Mouse (Mus musculus): ENCODE measurements around the gene Vat1l. TPM values are rescaled to one million over a fixed set of nuclear protein-coding genes. Genes with fewer than 3 reads are reported as not detected.

Gene Vat1l
- total RNA-seq, 1 experiment, result 2.4 TPM

GRCm38 (mm10) chr8:114418904-114419303, 213.5 kb downstream of the Vat1l start:
- TF ChIP-seq CHD2 (IDR thresholded peaks at IDR 0.05; ENCODE audit: low read depth, low read length) (no peak), ZC3H11A (IDR thresholded peaks at IDR 0.05; ENCODE audit: borderline replicate concordance, low read depth, low read length) (no peak), HCFC1 (IDR thresholded peaks at IDR 0.05; ENCODE audit: borderline replicate concordance, insufficient read depth, low read length) (no peak), MAFK (IDR thresholded peaks at IDR 0.05; ENCODE audit: insufficient read depth, low read depth, low read length) (no peak), ZNF384 (IDR thresholded peaks at IDR 0.05; ENCODE audit: low read depth, low read length) (no peak)
- no peak for DNase-seq (ENCODE audit: low read depth, low spot score)

GRCm38 (mm10) chr8:114421544-114421943, 216.1 kb downstream of the Vat1l start:
- H3K27ac ChIP-seq (ENCODE audit: insufficient read depth, low read depth, low read length, poor library complexity, severe bottlenecking), result no peak overlapping the region
- H3K4me3 ChIP-seq (ENCODE audit: insufficient read depth in 1 of 2, low read depth in 1 of 2, low read length in 2 of 2, poor library complexity in 1 of 2, severe bottlenecking in 1 of 2), result no peak overlapping the region
- no peaks in the 10 kb centered on the region for H3K9me3 ChIP-seq (ENCODE audit: control insufficient read depth, insufficient read depth, low read depth, low read length)
- TF ChIP-seq ZC3H11A (IDR thresholded peaks at IDR 0.05; ENCODE audit: borderline replicate concordance, low read depth, low read length) (no peak), HCFC1 (IDR thresholded peaks at IDR 0.05; ENCODE audit: borderline replicate concordance, insufficient read depth, low read length) (no peak), MAFK (IDR thresholded peaks at IDR 0.05; ENCODE audit: insufficient read depth, low read depth, low read length) (no peak), CHD2 (IDR thresholded peaks at IDR 0.05; ENCODE audit: low read depth, low read length) (no peak), ZNF384 (IDR thresholded peaks at IDR 0.05; ENCODE audit: low read depth, low read length) (no peak)
- no peaks in the 10 kb centered on the region for H3K36me3 ChIP-seq (ENCODE audit: control insufficient read depth, insufficient read depth, low read length, poor library complexity, severe bottlenecking)
- H3K9ac ChIP-seq (ENCODE audit: insufficient read depth, low read depth, low read length, poor library complexity, severe bottlenecking), result no peak overlapping the region
- DNase-seq (ENCODE audit: low read depth, low spot score), result no peak
- in situ Hi-C loops (cut with MboI; ENCODE audit: low sequenced_read_pairs in 2 of 2, unreplicated experiment in 2 of 2), result no loop called here
- H3K4me1 ChIP-seq (ENCODE audit: control insufficient read depth in 2 of 2, insufficient read depth in 2 of 2, low read length in 2 of 2, poor library complexity in 1 of 2), result no peaks in the 10 kb centered on the region

More at GRCm38 (mm10) chr8:114418904-114419303, 213.5 kb downstream of the Vat1l start:
- no peaks in the 10 kb centered on the region for H3K36me3 ChIP-seq (ENCODE audit: control insufficient read depth, insufficient read depth, low read length, poor library complexity, severe bottlenecking)
- in situ Hi-C loops (cut with MboI; ENCODE audit: low sequenced_read_pairs in 2 of 2, unreplicated experiment in 2 of 2), result no loop called here
- H3K9me3 ChIP-seq (ENCODE audit: control insufficient read depth, insufficient read depth, low read depth, low read length), result no peaks in the 10 kb centered on the region
- no peak overlapping the region for H3K27ac ChIP-seq (ENCODE audit: insufficient read depth, low read depth, low read length, poor library complexity, severe bottlenecking)
- H3K4me1 ChIP-seq (ENCODE audit: control insufficient read depth in 2 of 2, insufficient read depth in 2 of 2, low read length in 2 of 2, poor library complexity in 1 of 2), result no peaks in the 10 kb centered on the region
- no peak overlapping the region for H3K9ac ChIP-seq (ENCODE audit: insufficient read depth, low read depth, low read length, poor library complexity, severe bottlenecking)
- H3K4me3 ChIP-seq (ENCODE audit: insufficient read depth in 1 of 2, low read depth in 1 of 2, low read length in 2 of 2, poor library complexity in 1 of 2, severe bottlenecking in 1 of 2), result no peak overlapping the region

Other genes starting within 250 kb of the Vat1l start
- 1.0 and 1.8 TPM in 2 replicates for gene Nudt7, start 72.1 kb upstream of the Vat1l start, total RNA-seq (2012; rRNA removed)
- gene Clec3a, start 212.5 kb downstream of the Vat1l start, total RNA-seq (2012; rRNA removed), result not detected in 2 replicates
- 12.5 and 15.2 TPM in 2 replicates for gene Wwox, start 234.0 kb downstream of the Vat1l start, total RNA-seq (2012; rRNA removed)